Mouse (Mus musculus) liver, postnatal 0 days (tissue): ENCODE data around the gene Ptchd1.

ENCODE experiments used
- CTCF ChIP-seq: sonication (generic); IDR thresholded peaks from 2 replicates; pipeline ENCODE4 v1.5.1; 2016; ENCODE audit warnings: antibody characterized with exemption, low read depth
- EP300 ChIP-seq: IDR thresholded peaks from 2 replicates; pipeline ENCODE4 v1.6.1; 2016; ENCODE audit warnings: antibody characterized with exemption, low read depth, mild to moderate bottlenecking

DNA sequence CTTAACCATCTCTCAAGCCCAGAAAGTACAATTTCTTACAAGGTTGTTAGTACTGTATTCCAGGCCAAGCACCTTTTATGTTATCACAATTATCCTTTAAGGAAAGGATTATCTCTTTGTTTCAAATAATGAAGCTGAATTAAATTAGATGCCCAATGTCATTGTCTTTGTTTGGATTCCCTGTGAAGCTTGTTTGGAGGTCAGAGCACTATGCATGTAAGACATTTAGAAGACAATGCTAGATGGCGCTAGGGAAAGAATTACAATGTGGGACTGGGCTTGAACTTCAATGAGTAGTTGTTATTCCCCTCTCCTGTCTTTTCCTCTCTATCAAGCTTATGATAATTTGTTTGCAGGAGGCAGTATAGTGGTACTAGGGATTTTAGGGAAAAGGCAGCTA, 28.9 kb downstream of the Ptchd1 start:
- no peak for TF ChIP-seq CTCF
- no peak for TF ChIP-seq EP300
